Mouse (Mus musculus) thymus, adult 2 months (tissue): ENCODE data around the gene Dffb.

Experiments used
- CTCF ChIP-seq: fragments of 200-500 bp; IDR thresholded peaks from 2 replicates; pipeline ENCODE4 v1.5.1; 2012; ENCODE audit warnings: mild to moderate bottlenecking, control low read depth, low read length, moderate library complexity, borderline replicate concordance; ENCODE audit not compliant: control insufficient read depth, poor library complexity, insufficient read depth; ENCODE audit errors: extremely low read depth
- POLR2A ChIP-seq: fragments of 200-500 bp; IDR thresholded peaks from 2 replicates; pipeline ENCODE4 v1.6.1; 2012; ENCODE audit warnings: mild to moderate bottlenecking, low read length, control low read depth, moderate library complexity; ENCODE audit not compliant: control insufficient read depth, poor library complexity, insufficient read depth; ENCODE audit errors: extremely low read depth

DNA sequence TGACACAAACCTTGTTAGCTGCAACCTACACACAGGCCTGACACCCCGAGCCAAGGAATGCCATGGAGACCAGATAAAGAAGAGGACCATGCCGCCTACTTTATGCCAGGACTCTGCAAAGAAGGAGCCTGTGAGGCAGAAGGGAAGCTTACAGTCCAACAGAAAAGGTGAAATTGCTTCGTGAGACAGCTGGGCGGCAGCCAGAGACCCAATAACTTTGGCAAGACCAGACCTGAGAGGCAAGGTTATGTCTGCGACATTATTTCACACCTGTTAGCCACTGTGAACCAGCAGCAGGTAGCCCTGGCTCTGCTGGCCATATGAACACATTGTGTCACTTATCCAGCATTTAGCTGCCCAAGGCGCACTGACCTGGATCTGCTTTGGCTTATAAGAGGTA is 29.2 kb downstream of the Dffb start:
- TF ChIP-seq POLR2A (no peak), CTCF (no peak)
